Mouse (Mus musculus) C2C12 (cell line): ENCODE results near the gene Rasgrp3. TPM values are rescaled to one million over a fixed set of nuclear protein-coding genes. Genes with fewer than 3 reads are reported as not detected.

Source experiments
- H3K27me3 ChIP-seq: one replicate; pipeline ENCODE4 v1.6.1; 2011; ENCODE audit not compliant: control insufficient read depth, insufficient read depth, insufficient read length
- H3K36me3 ChIP-seq: one replicate; pipeline ENCODE4 v1.6.1; 2011; ENCODE audit not compliant: control insufficient read depth, insufficient read depth
- H3K4me3 ChIP-seq: one replicate; pipeline ENCODE4 v1.5.1; 2011; ENCODE audit warnings: mild to moderate bottlenecking, control low read depth; ENCODE audit not compliant: poor library complexity, insufficient read depth, severe bottlenecking
- H3K79me2 ChIP-seq: one replicate; pipeline ENCODE4 v1.6.1; 2011; ENCODE audit not compliant: control insufficient read depth, insufficient read depth
- H3K79me3 ChIP-seq: one replicate; pipeline ENCODE4 v1.6.1; 2011; ENCODE audit warnings: low read depth, control low read depth
- H3ac ChIP-seq: one replicate; pipeline ENCODE3; 2011; ENCODE audit warnings: low read depth; ENCODE audit not compliant: control insufficient read depth, insufficient read length
- CEBPB ChIP-seq: IDR thresholded peaks from one replicate; pipeline ENCODE4 v1.6.1; 2011; ENCODE audit warnings: low read depth, mild to moderate bottlenecking, control low read depth, moderate library complexity
- CTCF ChIP-seq: IDR thresholded peaks from one replicate; pipeline ENCODE4 v1.5.1; 2011; ENCODE audit not compliant: control insufficient read depth, insufficient read depth, insufficient read length
- FOSL1 ChIP-seq: IDR thresholded peaks from one replicate; pipeline ENCODE4 v1.8.0; 2011; ENCODE audit warnings: mild to moderate bottlenecking, low read length; ENCODE audit not compliant: poor library complexity, insufficient read depth, severe bottlenecking
- MAX ChIP-seq: IDR thresholded peaks from one replicate; pipeline ENCODE4 v1.6.1; 2011; ENCODE audit warnings: mild to moderate bottlenecking, control low read depth
- MYOD1 ChIP-seq: IDR thresholded peaks from one replicate; pipeline ENCODE4 v1.6.1; 2011; ENCODE audit warnings: low read depth; ENCODE audit not compliant: control insufficient read depth, insufficient read length
- MYOG ChIP-seq: IDR thresholded peaks from one replicate; pipeline ENCODE4 v1.6.1; 2011; ENCODE audit not compliant: control insufficient read depth, insufficient read length; ENCODE audit errors: extremely low read depth
- USF1 ChIP-seq: IDR thresholded peaks from one replicate; pipeline ENCODE4 v1.6.1; 2011; ENCODE audit warnings: low read depth, mild to moderate bottlenecking, control low read depth, moderate library complexity
- polyA plus RNA-seq: library from polyadenylated mRNA; unstranded; fragments of >200 nt; fragmentation: generic; extraction: Trizol; gene quantifications from one replicate; pipeline ENCODE4 v1.2.1, GENCODE M21; 2012; ENCODE audit warnings: missing spikeins

Gene Rasgrp3
- polyA plus RNA-seq, 1 experiment, result 0.05 TPM

DNA sequence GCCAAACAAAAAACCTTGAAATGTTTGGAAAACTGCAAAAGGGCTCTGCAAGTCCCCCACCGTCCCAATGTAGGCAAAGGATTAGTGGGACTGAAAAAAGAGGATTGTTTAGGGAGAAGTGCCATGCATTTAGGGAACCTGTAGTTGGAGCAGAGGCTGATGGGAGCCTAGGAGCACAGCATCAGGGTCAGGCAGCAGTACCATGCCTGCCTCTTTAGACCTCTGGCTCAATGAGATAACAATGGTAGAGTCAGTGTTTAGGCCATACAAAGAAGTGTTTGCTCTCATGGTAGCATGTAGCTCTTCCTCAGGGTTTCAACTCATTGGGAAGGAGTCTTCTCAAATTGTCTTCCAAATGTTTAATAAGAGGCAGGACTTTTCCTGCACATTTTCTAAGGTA lies 40.3 kb downstream of the Rasgrp3 start:
- no peaks in the 10 kb centered on the region for H3K36me3 ChIP-seq
- no peak for TF ChIP-seq MYOD1
- TF ChIP-seq USF1, result no peak
- no peak for TF ChIP-seq FOSL1
- TF ChIP-seq CTCF, result no peak
- no peak for TF ChIP-seq MAX
- no peak for TF ChIP-seq CEBPB
- no peak for TF ChIP-seq MYOG

GRCm38 (mm10) chr17:75476736-75477416 lies 41.2 kb downstream of the Rasgrp3 start:
- no peak overlapping the region for H3K4me3 ChIP-seq
- TF ChIP-seq FOSL1 (no peak), CTCF (no peak), MYOG (no peak), MYOD1 (no peak), USF1 (no peak), CEBPB (no peak), MAX (no peak)

More for the DNA sequence above, 40.3 kb downstream of the Rasgrp3 start:
- no peak overlapping the region for H3ac ChIP-seq
- H3K27me3 ChIP-seq, result no peaks in the 10 kb centered on the region
- H3K79me3 ChIP-seq, result no peaks in the 10 kb centered on the region
- H3K4me3 ChIP-seq, result no peak overlapping the region
- no peaks in the 10 kb centered on the region for H3K79me2 ChIP-seq

GRCm38 (mm10) chr17:75477655-75478054 lies 42.0 kb downstream of the Rasgrp3 start:
- Histone ChIP-seq H3K36me3 (no peaks in the 10 kb centered on the region), H3K4me3 (no peak overlapping the region), H3ac (no peak overlapping the region), H3K27me3 (no peaks in the 10 kb centered on the region), H3K79me2 (no peaks in the 10 kb centered on the region), H3K79me3 (no peaks in the 10 kb centered on the region)
- TF ChIP-seq CEBPB (no peak), FOSL1 (no peak), MAX (no peak)

More at GRCm38 (mm10) chr17:75476736-75477416, 41.2 kb downstream of the Rasgrp3 start:
- Histone ChIP-seq H3K79me3 (no peaks in the 10 kb centered on the region), H3K27me3 (no peaks in the 10 kb centered on the region), H3K79me2 (no peaks in the 10 kb centered on the region), H3ac (no peak overlapping the region), H3K36me3 (no peaks in the 10 kb centered on the region)

- Histone ChIP-seq H3ac (no peak overlapping the region), H3K79me3 (no peaks in the 10 kb centered on the region), H3K36me3 (no peaks in the 10 kb centered on the region), H3K4me3 (no peak overlapping the region), H3K27me3 (no peaks in the 10 kb centered on the region), H3K79me2 (no peaks in the 10 kb centered on the region)
- TF ChIP-seq FOSL1, result no peak
- no peak for TF ChIP-seq USF1
- TF ChIP-seq MAX, result no peak
- TF ChIP-seq MYOD1, result no peak
- no peak for TF ChIP-seq MYOG
- TF ChIP-seq CEBPB, result no peak
- no peak for TF ChIP-seq CTCF
These were observed 43.1 kb downstream of the Rasgrp3 start for GRCm38 (mm10) chr17:75478836-75479235.

GRCm38 (mm10) chr17:75479663-75480062 lies 44.0 kb downstream of the Rasgrp3 start:
- Histone ChIP-seq H3K27me3 (no peaks in the 10 kb centered on the region), H3ac (no peak overlapping the region), H3K4me3 (no peak overlapping the region), H3K36me3 (no peaks in the 10 kb centered on the region), H3K79me3 (no peaks in the 10 kb centered on the region), H3K79me2 (no peaks in the 10 kb centered on the region)
- TF ChIP-seq CTCF, result no peak
- TF ChIP-seq MAX, result no peak
- TF ChIP-seq MYOG, result no peak
- no peak for TF ChIP-seq FOSL1
- TF ChIP-seq MYOD1, result no peak
- TF ChIP-seq CEBPB, result no peak
- no peak for TF ChIP-seq USF1

DNA sequence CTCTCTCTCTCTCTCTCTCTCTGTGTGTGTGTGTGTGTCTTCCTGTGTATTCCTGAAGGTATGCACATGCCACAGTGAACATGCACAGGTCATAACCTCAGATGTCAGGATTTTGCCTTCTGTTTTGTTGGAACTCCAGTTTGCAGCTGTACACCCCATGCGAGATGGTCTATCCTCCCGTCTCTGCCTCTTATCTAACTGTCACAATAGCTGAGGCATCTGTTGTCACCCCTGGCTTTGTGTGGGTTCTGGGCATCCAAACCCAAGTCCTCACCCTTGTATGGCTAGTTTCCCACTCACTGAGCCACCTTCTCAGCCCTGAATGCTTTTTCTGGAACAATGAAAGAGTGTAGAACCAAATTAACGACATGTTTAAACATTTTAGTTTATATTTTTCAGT lies 44.7 kb downstream of the Rasgrp3 start:
- Histone ChIP-seq H3K36me3 (no peaks in the 10 kb centered on the region), H3ac (no peak overlapping the region), H3K79me3 (no peaks in the 10 kb centered on the region), H3K4me3 (no peak overlapping the region), H3K79me2 (no peaks in the 10 kb centered on the region), H3K27me3 (no peaks in the 10 kb centered on the region)
- TF ChIP-seq USF1 (no peak), MAX (no peak), CTCF (no peak), MYOD1 (no peak), FOSL1 (no peak), CEBPB (no peak), MYOG (no peak)
